Mouse (Mus musculus) embryonic facial prominence, embryonic 11.5 days (tissue): ENCODE results near the gene Erg. TPM values are rescaled to one million over a fixed set of nuclear protein-coding genes. Genes with fewer than 3 reads are reported as not detected.
A peak's percentile ranks its signal among the peaks of the same experiment; 100 is the strongest.

ENCODE experiments used
- ATAC-seq: fragments of 200-750 bp; cut with Nextera tagmentation; replicated peaks from 2 replicates; pipeline ENCODE4 v1.8.0; 2017; ENCODE audit warnings: low read depth; ENCODE audit not compliant: insufficient number of reproducible peaks, low FRiP score, low TSS enrichment
- DNase-seq: peaks from one replicate; pipeline ENCODE4 v3.0.0-alpha.2; 2015; ENCODE audit warnings: low spot score
- H3K27ac ChIP-seq: fragments of 300-500 bp; sonication (generic); replicated peaks from 2 replicates; pipeline ENCODE4 v1.5.1; 2014; ENCODE audit warnings: mild to moderate bottlenecking, low read depth, low read length, control low read depth
- H3K27me3 ChIP-seq: fragments of 300-500 bp; sonication (generic); 2 replicates; pipeline ENCODE4 v1.6.1; 2014; ENCODE audit warnings: mild to moderate bottlenecking, low read length, moderate library complexity, mixed read lengths; ENCODE audit not compliant: control insufficient read depth, insufficient read depth
- H3K36me3 ChIP-seq: fragments of 300-500 bp; sonication (generic); replicated peaks from 2 replicates; pipeline ENCODE4 v1.6.1; 2014; ENCODE audit warnings: low read depth, mild to moderate bottlenecking, low read length, moderate library complexity, mixed read lengths; ENCODE audit not compliant: control insufficient read depth, insufficient read depth
- H3K4me1 ChIP-seq: fragments of 300-500 bp; sonication (generic); 2 replicates; pipeline ENCODE4 v1.6.1; 2014; ENCODE audit warnings: low read length, mixed read lengths; ENCODE audit not compliant: control insufficient read depth, insufficient read depth
- H3K4me2 ChIP-seq: fragments of 300-500 bp; sonication (generic); 2 replicates; pipeline ENCODE4 v1.6.1; 2014; ENCODE audit warnings: low read depth, mild to moderate bottlenecking, control low read depth, low read length, moderate library complexity
- H3K4me3 ChIP-seq: fragments of 300-500 bp; sonication (generic); 2 replicates; pipeline ENCODE4 v1.5.1; 2014; ENCODE audit warnings: low read depth, low read length, control low read depth
- H3K9ac ChIP-seq: fragments of 300-500 bp; sonication (generic); replicated peaks from 2 replicates; pipeline ENCODE4 v1.6.1; 2014; ENCODE audit warnings: mild to moderate bottlenecking, control low read depth, low read length
- H3K9me3 ChIP-seq: fragments of 300-500 bp; sonication (generic); replicated peaks from 2 replicates; pipeline ENCODE4 v1.6.1; 2016; ENCODE audit warnings: mild to moderate bottlenecking, low read length, inconsistent platforms, mixed read lengths; ENCODE audit not compliant: control insufficient read depth
- WGBS: fragments of 180-500 bp; shearing (Covaris S2); extraction: QIAGEN DNeasy Blood & Tissue Kit; methylation state at CpG from one replicate; pipeline ENCODE4 v1.1.7; 2014; 5-methylcytosine and 5-hydroxymethylcytosine counted together
- polyA plus RNA-seq: library from polyadenylated mRNA; unstranded; fragments of >200 nt; fragmentation: Nextera tagmentation; extraction: Ambion mirVana; gene quantifications from 2 replicates; pipeline ENCODE4 v1.2.1, GENCODE M21; 2014

The Erg gene
- polyA plus RNA-seq, 1 experiment from 2014 or later, result 2.5 TPM

DNA sequence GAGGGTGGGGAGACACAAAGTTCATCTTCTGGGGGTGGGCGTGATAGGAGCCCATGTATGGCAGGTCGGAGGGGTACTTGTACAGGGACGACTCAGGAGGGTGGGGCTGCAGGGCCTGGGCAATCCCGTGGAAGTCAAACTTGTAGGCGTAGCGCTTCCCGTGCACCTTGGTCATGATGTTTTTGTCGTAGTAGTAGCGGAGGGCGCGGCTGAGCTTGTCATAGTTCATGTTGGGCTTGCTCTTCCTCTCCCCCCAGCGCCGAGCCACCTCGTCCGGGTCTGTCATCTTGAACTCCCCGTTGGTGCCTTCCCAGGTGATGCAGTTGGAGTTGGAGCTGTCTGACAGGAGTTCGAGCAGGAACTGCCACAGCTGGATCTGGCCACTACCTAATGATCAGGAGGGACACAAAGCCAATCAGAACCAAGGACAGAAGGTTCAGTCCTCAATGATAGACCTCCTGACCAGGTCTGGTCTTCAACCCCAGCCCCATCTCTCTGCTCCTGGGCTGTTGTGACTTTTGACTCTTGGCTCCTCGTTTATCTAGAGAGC is 225.4 kb downstream of the Erg start:
- WGBS, result 94% methylated on average over 18 of the region's 18 CpGs
- no peak overlapping the region for H3K27ac ChIP-seq
- no peak for ATAC-seq
- no peak overlapping the region for H3K4me2 ChIP-seq
- H3K27me3 ChIP-seq, result no peaks in the 10 kb centered on the region
- DNase-seq, result no peak
- no peaks in the 10 kb centered on the region for H3K4me1 ChIP-seq
- H3K9ac ChIP-seq, result no peak overlapping the region
- no peaks in the 10 kb centered on the region for H3K36me3 ChIP-seq
- H3K4me3 ChIP-seq, result no peak overlapping the region
- no peaks in the 10 kb centered on the region for H3K9me3 ChIP-seq

DNA sequence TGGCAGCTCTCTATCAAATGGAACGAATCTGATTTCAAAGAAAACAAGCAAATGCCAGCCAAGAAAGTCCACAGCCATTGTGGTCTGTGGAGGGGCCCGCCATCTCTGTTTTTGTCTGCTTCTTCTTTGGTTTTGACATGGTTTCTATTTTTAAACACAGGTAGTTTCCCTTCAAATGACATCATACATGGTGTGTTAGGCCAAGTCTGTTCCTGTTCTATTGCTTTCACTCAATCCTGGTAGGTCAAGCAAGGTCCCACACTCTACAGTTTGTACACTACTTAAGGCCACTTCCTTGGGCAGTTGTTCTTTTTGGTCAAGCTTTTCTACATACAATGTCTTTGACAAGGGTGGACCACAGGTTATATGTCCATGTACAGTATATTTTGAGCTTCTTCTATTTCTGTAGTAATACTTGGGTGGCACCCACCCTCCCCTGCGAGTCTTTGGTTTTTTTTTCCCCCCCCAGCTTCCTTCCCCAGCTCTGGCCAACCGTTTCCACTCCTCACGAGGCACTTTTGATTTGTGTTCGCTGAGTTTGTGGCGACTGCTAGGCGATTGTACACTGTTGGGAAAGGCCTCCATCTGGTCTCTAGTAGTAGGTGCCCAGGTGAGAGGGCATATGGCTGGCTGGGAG is 226.1 kb downstream of the Erg start:
- no peak for DNase-seq
- H3K9ac ChIP-seq, result no peak overlapping the region
- no peaks in the 10 kb centered on the region for H3K4me1 ChIP-seq
- no peaks in the 10 kb centered on the region for H3K27me3 ChIP-seq
- H3K9me3 ChIP-seq, result no peaks in the 10 kb centered on the region
- WGBS, result 89% methylated on average over 8 of the region's 8 CpGs
- H3K4me3 ChIP-seq, result no peak overlapping the region
- no peak overlapping the region for H3K4me2 ChIP-seq
- no peaks in the 10 kb centered on the region for H3K36me3 ChIP-seq
- ATAC-seq, result no peak
- H3K27ac ChIP-seq, result no peak overlapping the region

DNA sequence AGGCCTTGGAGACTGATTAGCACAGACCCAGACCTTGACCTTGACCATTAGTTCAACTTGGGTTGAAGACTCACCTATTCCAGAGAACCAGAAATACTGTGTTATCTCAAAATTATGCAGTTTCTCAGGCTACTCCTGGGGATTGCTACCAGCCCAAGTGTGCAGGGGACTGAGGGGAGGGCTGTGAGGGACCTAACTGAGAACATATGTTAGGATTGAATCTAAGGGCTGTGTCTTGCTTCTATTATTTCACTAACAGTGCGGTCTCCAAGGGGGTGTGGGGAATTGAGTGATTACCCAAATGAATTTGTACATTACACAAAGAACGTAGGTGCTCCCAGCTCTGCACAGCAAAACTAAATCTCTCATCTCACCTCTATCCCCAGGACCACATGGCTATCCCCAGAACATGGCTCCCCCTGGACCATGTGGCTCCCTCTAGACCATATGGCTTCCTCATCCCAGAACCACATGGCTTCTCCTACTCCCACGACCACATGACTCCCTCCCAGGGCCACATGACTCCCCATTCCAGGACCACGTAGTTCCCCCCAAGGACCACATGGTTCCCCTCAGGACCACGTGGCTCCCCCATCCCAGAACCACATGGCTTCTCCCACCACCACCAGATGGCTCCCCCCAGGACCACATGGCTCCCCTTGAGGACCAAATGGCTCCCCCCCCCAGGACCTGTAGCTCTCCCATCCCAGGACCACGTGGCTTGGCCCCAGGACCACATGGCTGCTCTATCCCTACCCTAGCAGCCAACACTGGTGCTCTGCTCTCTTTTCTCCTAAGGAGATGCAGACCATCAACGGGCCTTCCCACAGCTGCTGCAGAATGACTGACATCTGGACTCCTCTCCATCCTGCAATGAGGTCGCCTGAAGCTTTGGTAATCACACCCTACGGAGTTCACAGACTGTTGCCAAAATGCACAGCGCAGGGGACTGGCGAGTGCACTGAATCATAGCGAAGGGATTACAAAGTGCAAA is 229.1 kb downstream of the Erg start:
- H3K9ac ChIP-seq, result no peak overlapping the region
- no peak overlapping the region for H3K4me2 ChIP-seq
- ATAC-seq, result no peak; the same call in 1 of the 2 replicates
- no peaks in the 10 kb centered on the region for H3K27me3 ChIP-seq
- no peak for DNase-seq
- H3K9me3 ChIP-seq, result no peaks in the 10 kb centered on the region
- WGBS, result 77% methylated on average over 12 of the region's 12 CpGs
- no peaks in the 10 kb centered on the region for H3K4me1 ChIP-seq
- no peak overlapping the region for H3K27ac ChIP-seq
- H3K36me3 ChIP-seq, result no peaks in the 10 kb centered on the region
- no peak overlapping the region for H3K4me3 ChIP-seq

DNA sequence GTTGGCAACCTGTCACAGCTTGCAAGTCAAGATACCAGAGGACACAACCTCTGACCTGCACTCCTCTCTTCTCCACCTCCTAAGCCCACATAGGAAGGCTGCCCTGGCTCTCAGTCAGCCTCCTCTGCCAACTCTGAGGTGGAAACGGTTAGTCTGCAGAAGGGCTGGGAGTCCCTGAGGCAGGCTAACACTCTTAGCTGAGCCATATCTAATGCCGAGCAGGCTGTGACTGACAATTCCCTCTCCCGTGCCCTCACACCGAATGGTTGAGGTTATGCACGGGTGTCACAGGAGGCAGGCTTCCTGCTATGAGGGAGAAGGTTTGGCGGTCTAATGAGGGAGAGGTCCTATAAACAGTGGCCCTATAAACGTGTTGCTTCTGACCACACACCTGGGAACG is 232.6 kb downstream of the Erg start:
- H3K27ac ChIP-seq, result no peak overlapping the region
- H3K4me1 ChIP-seq, result no peaks in the 10 kb centered on the region
- ATAC-seq, result peak; percentile 15; the same call in 1 of the 2 replicates
- H3K9me3 ChIP-seq, result no peaks in the 10 kb centered on the region
- DNase-seq, result no peak
- no peak overlapping the region for H3K4me3 ChIP-seq
- no peaks in the 10 kb centered on the region for H3K36me3 ChIP-seq
- no peak overlapping the region for H3K4me2 ChIP-seq
- 63% methylated on average over 8 of the region's 8 CpGs for WGBS
- H3K27me3 ChIP-seq, result no peaks in the 10 kb centered on the region
- H3K9ac ChIP-seq, result no peak overlapping the region

DNA sequence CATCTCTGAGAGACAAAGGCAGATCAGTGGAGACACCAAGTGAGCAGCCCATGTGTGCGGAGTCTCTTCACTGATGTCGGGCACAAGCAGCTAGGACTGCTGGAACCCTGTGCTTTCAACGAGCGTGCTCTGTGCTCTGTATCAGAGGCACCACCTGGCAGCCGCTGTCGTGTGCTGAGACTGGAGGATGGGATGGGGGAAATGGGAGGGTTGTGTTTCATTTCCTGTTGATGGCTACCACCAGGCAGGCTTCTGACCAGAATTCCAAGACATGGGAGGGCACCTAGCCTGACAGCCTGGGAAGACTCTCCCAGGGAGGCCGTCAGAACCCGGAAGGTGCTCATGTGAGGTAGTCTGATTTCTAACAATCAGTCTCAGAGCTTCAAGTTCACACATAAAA is 234.1 kb downstream of the Erg start:
- 51% methylated on average over 8 of the region's 8 CpGs for WGBS
- Histone ChIP-seq H3K9me3 (no peaks in the 10 kb centered on the region), H3K27ac (no peak overlapping the region), H3K4me2 (no peak overlapping the region), H3K27me3 (no peaks in the 10 kb centered on the region), H3K9ac (no peak overlapping the region), H3K4me1 (no peaks in the 10 kb centered on the region), H3K4me3 (no peak overlapping the region), H3K36me3 (no peaks in the 10 kb centered on the region)
- no peak for DNase-seq
- no peak for ATAC-seq

DNA sequence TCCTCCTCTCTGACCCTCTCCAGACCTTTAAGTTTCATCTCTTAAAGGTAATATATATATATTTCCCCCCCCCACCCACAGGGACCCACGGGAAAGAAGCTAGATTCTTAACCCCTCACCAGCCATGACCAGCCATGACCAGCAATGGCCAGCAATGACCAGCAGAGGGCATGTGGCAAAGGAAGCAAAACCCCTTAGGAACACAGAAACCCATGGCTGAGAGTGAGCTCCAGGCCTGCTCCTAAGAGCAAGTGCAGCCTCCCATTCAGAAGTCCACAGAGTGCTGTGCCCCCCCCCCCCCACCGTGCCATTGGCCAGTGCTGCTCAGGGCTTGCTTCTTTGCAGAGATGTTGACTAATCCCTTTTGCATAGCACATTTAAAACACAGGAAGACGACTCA is 235.9 kb downstream of the Erg start:
- DNase-seq, result peak; percentile 69
- Histone ChIP-seq H3K36me3 (no peaks in the 10 kb centered on the region), H3K4me1 (no peaks in the 10 kb centered on the region), H3K4me3 (no peak overlapping the region), H3K9ac (no peak overlapping the region), H3K27me3 (no peaks in the 10 kb centered on the region), H3K4me2 (no peak overlapping the region), H3K9me3 (no peaks in the 10 kb centered on the region), H3K27ac (no peak overlapping the region)
- ATAC-seq, result 0 out of 2 replicates have a peak, but pooled peaks have one; percentile 32
- 23% methylated on average over 3 of the region's 3 CpGs for WGBS

DNA sequence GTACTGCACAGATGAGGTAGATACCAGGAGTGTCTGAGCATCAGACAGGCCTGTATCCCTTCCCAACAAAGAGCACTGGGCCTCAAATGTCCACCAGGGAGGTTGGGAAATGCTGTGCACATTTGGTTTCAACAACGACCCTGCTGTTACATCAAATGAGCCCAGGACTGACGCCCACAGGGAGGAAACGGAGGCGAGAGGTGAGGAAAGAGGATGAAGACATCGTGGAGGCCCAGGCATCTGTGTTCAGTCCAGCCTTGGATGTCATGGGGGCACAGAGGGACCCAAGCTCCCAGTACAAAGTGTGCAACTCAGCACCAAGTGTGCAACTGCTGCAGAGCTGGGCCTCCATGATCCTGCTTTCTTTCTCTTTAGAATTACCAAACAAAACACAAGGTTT is 236.6 kb downstream of the Erg start:
- Histone ChIP-seq H3K4me1 (no peaks in the 10 kb centered on the region), H3K36me3 (no peaks in the 10 kb centered on the region), H3K4me3 (no peak overlapping the region), H3K9me3 (no peaks in the 10 kb centered on the region), H3K4me2 (no peak overlapping the region), H3K27ac (no peak overlapping the region), H3K9ac (no peak overlapping the region), H3K27me3 (no peaks in the 10 kb centered on the region)
- DNase-seq, result no peak
- 73% methylated on average over 5 of the region's 5 CpGs for WGBS
- no peak for ATAC-seq

DNA sequence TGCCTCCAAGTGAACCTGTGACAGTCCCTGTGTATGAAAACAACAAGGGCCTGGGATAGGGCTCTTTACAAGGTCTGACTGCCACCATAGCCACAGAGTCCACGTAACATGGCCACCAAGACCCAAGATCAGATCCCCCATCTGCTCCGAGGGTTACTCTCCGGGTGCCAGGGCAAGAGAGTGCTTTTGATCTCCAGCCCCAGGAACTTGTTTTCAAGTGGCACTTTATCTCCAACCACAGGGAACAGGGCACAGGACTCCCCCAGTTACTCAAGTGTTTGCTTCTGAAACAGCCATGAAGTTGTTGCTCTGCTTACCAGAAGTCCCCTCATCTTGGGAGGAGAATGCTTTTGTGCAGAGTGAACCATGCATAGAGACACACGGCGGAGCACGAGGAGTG is 237.0 kb downstream of the Erg start:
- no peak overlapping the region for H3K4me2 ChIP-seq
- no peak overlapping the region for H3K9ac ChIP-seq
- H3K9me3 ChIP-seq, result no peaks in the 10 kb centered on the region
- ATAC-seq, result no peak
- H3K27me3 ChIP-seq, result no peaks in the 10 kb centered on the region
- 88% methylated on average over 6 of the region's 6 CpGs for WGBS
- no peak for DNase-seq
- H3K4me3 ChIP-seq, result no peak overlapping the region
- no peaks in the 10 kb centered on the region for H3K4me1 ChIP-seq
- no peaks in the 10 kb centered on the region for H3K36me3 ChIP-seq
- H3K27ac ChIP-seq, result no peak overlapping the region
